10 mouse cellular contexts compared by ENCODE assay signal in the genomic region with DNA sequence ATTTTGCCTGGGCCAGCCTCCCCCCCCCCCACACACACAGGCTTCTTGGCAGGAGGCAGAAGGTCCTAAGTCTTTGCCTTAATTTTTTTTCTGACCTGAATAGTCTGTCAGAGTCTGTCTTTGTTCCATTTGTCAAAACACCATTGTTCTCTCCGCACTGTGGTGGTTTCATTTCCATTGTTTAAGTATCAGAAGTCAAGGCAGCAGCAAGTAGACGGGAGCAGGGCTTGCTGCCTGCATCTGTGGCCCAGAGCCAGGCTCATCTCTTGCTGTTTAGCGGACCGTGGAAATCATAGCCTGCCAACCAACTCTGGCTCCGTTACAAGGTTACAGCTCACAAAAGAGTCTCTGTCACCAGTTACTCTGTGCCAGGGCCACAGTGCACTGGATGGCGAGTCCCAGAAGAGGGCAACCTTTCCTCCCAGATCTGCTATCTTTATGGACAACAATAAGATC. TPM values are rescaled to one million over a fixed set of nuclear protein-coding genes. Genes with fewer than 3 reads are reported as not detected.
A peak's percentile ranks its signal among the peaks of the same experiment; 100 is the strongest.
DNase-seq lines count a peak whose midpoint lies in the region; ATAC-seq and TF ChIP-seq lines count a peak whose summit lies in the region.
"Had no signal": no experiment of that assay in that cellular context is flagged by ENCODE, and none has a peak within 500 bp of the region (broad histone marks: within the 10 kb centered on the region; RNA-seq: fewer than 3 reads in every experiment).

No protein-coding gene starts in this region.

- no peaks in the 10 kb centered on the region for H3K4me1 ChIP-seq in neural tube, embryonic 11.5 days (ENCODE audit: control insufficient read depth, insufficient read depth, low read length)
- no peaks in the 10 kb centered on the region for H3K4me1 ChIP-seq in heart, adult 2 months (ENCODE audit: control insufficient read depth, insufficient read depth, low read length)
- H3K4me1 ChIP-seq in kidney, adult 2 months (ENCODE audit: control insufficient read depth, insufficient read depth, low read length), result no peaks in the 10 kb centered on the region

- no peak overlapping the region for H3K4me3 ChIP-seq in neural tube, embryonic 11.5 days (ENCODE audit: low read depth, low read length)
- no peak overlapping the region for H3K4me3 ChIP-seq in heart, adult 2 months
- H3K4me3 ChIP-seq in kidney, adult 2 months (ENCODE audit: insufficient read depth, low read depth, low read length), result no peak overlapping the region

- no peaks in the 10 kb centered on the region for H3K79me2 ChIP-seq in heart, adult 2 months (replicated peaks; ENCODE audit: control insufficient read depth, insufficient read depth, low read length)

- no peaks in the 10 kb centered on the region for H3K36me3 ChIP-seq in neural tube, embryonic 11.5 days (ENCODE audit: control insufficient read depth, insufficient read depth, low read length)
- no peaks in the 10 kb centered on the region for H3K36me3 ChIP-seq in heart, adult 2 months (ENCODE audit: control insufficient read depth, insufficient read depth, low read length)
- no peaks in the 10 kb centered on the region for H3K36me3 ChIP-seq in kidney, adult 2 months (ENCODE audit: control insufficient read depth, insufficient read depth, low read length)

- peak; percentile 58 for DNase-seq in neural tube, embryonic 11.5 days (ENCODE audit: low spot score)
- no peak for DNase-seq in neural tube, embryonic 10.5 days (ENCODE audit: extremely low spot score, low spot score)
- peak; percentile 98 to 99 for DNase-seq in cerebellum, postnatal 14 days
- DNase-seq in heart, adult 2 months, result peak; percentile 66 to 82
- DNase-seq in kidney, adult 2 months, result peak; percentile 95
- peak; percentile 56 to 77 for DNase-seq in left cerebral cortex, postnatal 25 days (ENCODE audit: low spot score in 2 of 2)
- peak; percentile 64 for DNase-seq in ovary, postnatal 14 days (ENCODE audit: low spot score)
- DNase-seq in urinary bladder, adult 2 months (ENCODE audit: low spot score), result no peak

- TF ChIP-seq POLR2A in heart, adult 2 months (IDR thresholded peaks at IDR 0.05; ENCODE audit: insufficient read depth, low read depth, low read length), result no peak
- no peak for TF ChIP-seq POLR2A in kidney, adult 2 months (IDR thresholded peaks at IDR 0.05; ENCODE audit: low read depth, low read length)

- TF ChIP-seq EP300 in heart, adult 2 months (IDR thresholded peaks at IDR 0.05; ENCODE audit: insufficient read depth, low read depth, low read length), result 0 out of 2 replicates have a peak, but pooled peaks have one; percentile 62

- TF ChIP-seq CTCF in heart, adult 2 months (IDR thresholded peaks at IDR 0.05), result peak; percentile 73
- peak; percentile 61 for TF ChIP-seq CTCF in kidney, adult 2 months (conservative IDR thresholded peaks at IDR 0.05; ENCODE audit: insufficient read depth, insufficient read length, low read depth, low read length)

- intact Hi-C loops in heart, adult 2 months (cut with DNase I), result loop anchor here (1.0 to 5.0 kb wide), 3 partner anchors 18 to 124 kb away; a partner anchor contains a TSS
- intact Hi-C loops in left cerebral cortex, postnatal 25 days (cut with DNase I), result no loop called here

- H3K27me3 ChIP-seq in neural tube, embryonic 11.5 days (ENCODE audit: control insufficient read depth, insufficient read depth, low read length), result 0 out of 2 replicates have a peak, but pooled peaks cover 3% of the 10 kb centered on the region
- no peaks in the 10 kb centered on the region for H3K27me3 ChIP-seq in heart, adult 2 months (ENCODE audit: control insufficient read depth, insufficient read depth, low read length)
- no peaks in the 10 kb centered on the region for H3K27me3 ChIP-seq in kidney, adult 2 months (replicated peaks; ENCODE audit: control insufficient read depth, insufficient read depth, low read length)

- H3K9me3 ChIP-seq in neural tube, embryonic 11.5 days (ENCODE audit: control insufficient read depth, low read length), result no peaks in the 10 kb centered on the region

- H3K9ac ChIP-seq in neural tube, embryonic 11.5 days (ENCODE audit: low read length), result no peak overlapping the region
- H3K9ac ChIP-seq in heart, adult 2 months (ENCODE audit: low read depth, low read length), result no peak overlapping the region

- no peak overlapping the region for H3K27ac ChIP-seq in neural tube, embryonic 11.5 days (ENCODE audit: low read depth, low read length)
- no peak overlapping the region for H3K27ac ChIP-seq in heart, adult 2 months
- no peak overlapping the region for H3K27ac ChIP-seq in kidney, adult 2 months (ENCODE audit: insufficient read depth, low read depth, low read length)

- no peak overlapping the region for H3K4me2 ChIP-seq in neural tube, embryonic 11.5 days (ENCODE audit: low read depth)

- ATAC-seq in neural tube, embryonic 11.5 days (ENCODE audit: insufficient read depth, low FRiP score, low TSS enrichment), result peak; percentile 74

- 21% methylated on average over 6 of the region's 6 CpGs for WGBS in neural tube, embryonic 11.5 days
- WGBS in heart, adult 2 months, result 8% methylated on average over 6 of the region's 6 CpGs
- 14% methylated on average over 6 of the region's 6 CpGs for WGBS in kidney, adult 2 months

RNA-seq across cellular contexts. Expression of a gene that starts 16.9 kb away (rescaled TPM):
- not detected in 2 replicates for polyA plus RNA-seq in neural tube, embryonic 11.5 days (2014; fragmentation: Nextera tagmentation; extraction: Ambion mirVana)
- not detected for total RNA-seq in heart, adult 2 months (2021)
- polyA plus RNA-seq in heart, adult 2 months (2012; rRNA removed), result not detected in 2 replicates
- not detected in 2 replicates for polyA plus RNA-seq in kidney, adult 2 months (2012; rRNA removed)
- not detected for total RNA-seq in left cerebral cortex, postnatal 25 days (2021)
- not detected in 2 replicates for polyA plus RNA-seq in urinary bladder, adult 2 months (2012; rRNA removed)
- polyA plus RNA-seq: intestine, embryonic 14.5 days; spleen, adult 2 months had no signal

RNA-seq across cellular contexts. Expression of a gene that starts 17.6 kb away (rescaled TPM):
- polyA plus RNA-seq in neural tube, embryonic 11.5 days (2014; fragmentation: Nextera tagmentation; extraction: Ambion mirVana), result 1.3 and 3.3 TPM in 2 replicates
- 1 to 10 TPM; 4.2 to 5.7 TPM for total RNA-seq in heart, adult 2 months (2021)
- polyA plus RNA-seq in heart, adult 2 months (2012; rRNA removed), result 6.5 and 7.6 TPM in 2 replicates
- 16.9 and 20.8 TPM in 2 replicates for polyA plus RNA-seq in kidney, adult 2 months (2012; rRNA removed)
- total RNA-seq in left cerebral cortex, postnatal 25 days (2021), result under 1 TPM; 0.30 to 0.32 TPM
- 3.4 and 6.0 TPM in 2 replicates for polyA plus RNA-seq in urinary bladder, adult 2 months (2012; rRNA removed)

Comparison
In these comparisons a context has a peak if more than half of its experiments do, and no peak if none do; other contexts are left out.
1. DNase-seq: peak in neural tube, embryonic 11.5 days (single experiment), cerebellum, postnatal 14 days (2 of 2), heart, adult 2 months (2 of 2), kidney, adult 2 months (single experiment), left cerebral cortex, postnatal 25 days (2 of 2) and ovary, postnatal 14 days (single experiment); none in neural tube, embryonic 10.5 days (single experiment) and urinary bladder, adult 2 months (single experiment).